8 mouse cellular contexts compared by ENCODE assay signal in the genomic region with DNA sequence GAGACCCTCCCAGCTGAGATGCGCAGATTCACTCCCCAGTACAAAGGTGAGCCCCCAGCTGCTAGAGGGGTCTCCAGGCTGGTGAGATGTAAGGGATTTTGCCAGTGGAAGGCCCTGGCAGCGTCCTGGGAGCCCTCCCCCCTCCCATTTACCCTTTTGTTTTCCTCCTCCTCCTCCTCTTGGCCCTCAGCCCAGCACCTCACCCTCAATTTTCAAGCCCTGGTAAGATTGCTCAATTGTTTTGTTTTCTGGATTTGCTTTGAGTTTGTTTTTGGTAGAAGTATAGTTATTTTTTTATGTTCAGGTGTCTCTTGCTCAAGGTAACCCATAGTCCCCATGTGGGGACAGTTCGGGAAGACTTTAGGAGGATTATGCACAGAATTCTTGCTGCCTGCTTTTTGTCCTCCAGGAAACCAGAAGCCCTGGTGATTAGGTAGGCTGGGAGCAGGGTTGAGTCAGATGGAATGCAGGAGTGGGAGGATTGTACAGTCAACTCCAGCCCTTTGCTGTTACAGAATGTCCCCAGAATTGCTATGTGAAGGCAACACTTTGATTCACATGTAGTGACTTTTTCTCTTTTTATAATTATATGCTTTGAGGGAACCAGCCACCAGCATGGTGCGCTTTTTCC. TPM values are rescaled to one million over a fixed set of nuclear protein-coding genes. Genes with fewer than 3 reads are reported as not detected.
DNase-seq lines count a peak whose midpoint lies in the region; ATAC-seq and TF ChIP-seq lines count a peak whose summit lies in the region.

No protein-coding gene starts in this region.

- H3K27ac ChIP-seq in embryonic facial prominence, embryonic 12.5 days: no peak overlapping the region
- no peak overlapping the region for H3K27ac ChIP-seq in embryonic facial prominence, embryonic 10.5 days (replicated peaks)
- peak overlapping the region; percentile 73 for H3K27ac ChIP-seq in hindbrain, embryonic 13.5 days
- peak overlapping the region; percentile 15 for H3K27ac ChIP-seq in neural tube, embryonic 15.5 days (replicated peaks)
- H3K27ac ChIP-seq in cerebellum, adult 2 months (ENCODE audit: insufficient read depth, low read length): no peak overlapping the region

- no peak for TF ChIP-seq CTCF in lung, adult 2 months (IDR thresholded peaks at IDR 0.05; ENCODE audit: insufficient read depth, low read length)
- TF ChIP-seq CTCF in cerebellum, adult 2 months (IDR thresholded peaks at IDR 0.05; ENCODE audit: borderline replicate concordance, insufficient read depth, low read depth, low read length): no peak

- 0 out of 2 replicates have a peak overlapping the region, but pooled peaks have one; percentile 1 for H3K4me2 ChIP-seq in embryonic facial prominence, embryonic 12.5 days (replicated peaks)
- H3K4me2 ChIP-seq in hindbrain, embryonic 13.5 days: peak overlapping the region; percentile 39; the same call in 1 of the 2 replicates
- H3K4me2 ChIP-seq in neural tube, embryonic 15.5 days: peak overlapping the region; percentile 4; the same call in 1 of the 2 replicates

- peaks cover 33% of the 10 kb centered on the region for H3K4me1 ChIP-seq in embryonic facial prominence, embryonic 12.5 days
- H3K4me1 ChIP-seq in embryonic facial prominence, embryonic 10.5 days: peaks cover 42% of the 10 kb centered on the region
- H3K4me1 ChIP-seq in lung, adult 2 months (ENCODE audit: control insufficient read depth, insufficient read depth, low read length): peaks cover 20% of the 10 kb centered on the region
- peaks cover 59% of the 10 kb centered on the region for H3K4me1 ChIP-seq in hindbrain, embryonic 13.5 days (replicated peaks)
- H3K4me1 ChIP-seq in neural tube, embryonic 15.5 days: peaks cover 58% of the 10 kb centered on the region
- H3K4me1 ChIP-seq in cerebellum, adult 2 months (ENCODE audit: control insufficient read depth, insufficient read depth, low read length): peaks cover 19% of the 10 kb centered on the region

- no peaks in the 10 kb centered on the region for H3K9me3 ChIP-seq in embryonic facial prominence, embryonic 12.5 days
- no peaks in the 10 kb centered on the region for H3K9me3 ChIP-seq in embryonic facial prominence, embryonic 10.5 days
- H3K9me3 ChIP-seq in hindbrain, embryonic 13.5 days: no peaks in the 10 kb centered on the region
- H3K9me3 ChIP-seq in neural tube, embryonic 15.5 days (replicated peaks): no peaks in the 10 kb centered on the region

- 87% methylated on average over 4 of the region's 4 CpGs for WGBS in embryonic facial prominence, embryonic 12.5 days
- WGBS in embryonic facial prominence, embryonic 10.5 days: 86% methylated on average over 4 of the region's 4 CpGs
- 60% methylated on average over 4 of the region's 4 CpGs for WGBS in lung, adult 2 months
- WGBS in hindbrain, embryonic 13.5 days: 59% methylated on average over 4 of the region's 4 CpGs
- 75% methylated on average over 4 of the region's 4 CpGs for WGBS in neural tube, embryonic 15.5 days
- WGBS in cerebellum, adult 2 months: 44% methylated on average over 4 of the region's 4 CpGs

- DNase-seq in embryonic facial prominence, embryonic 10.5 days (ENCODE audit: low spot score): no peak
- peak; percentile 42 for DNase-seq in lung, adult 2 months
- DNase-seq in lung, postnatal 10 days: no peak
- no peak for DNase-seq in cerebellum, adult 2 months

- H3K27me3 ChIP-seq in embryonic facial prominence, embryonic 12.5 days: no peaks in the 10 kb centered on the region
- H3K27me3 ChIP-seq in embryonic facial prominence, embryonic 10.5 days (replicated peaks; ENCODE audit: low read depth, poor library complexity, severe bottlenecking): no peaks in the 10 kb centered on the region
- no peaks in the 10 kb centered on the region for H3K27me3 ChIP-seq in hindbrain, embryonic 13.5 days
- H3K27me3 ChIP-seq in neural tube, embryonic 15.5 days (replicated peaks): no peaks in the 10 kb centered on the region
- H3K27me3 ChIP-seq in cerebellum, adult 2 months (ENCODE audit: control insufficient read depth, insufficient read depth, low read length): no peaks in the 10 kb centered on the region

- no peak for ATAC-seq in embryonic facial prominence, embryonic 12.5 days (ENCODE audit: insufficient number of reproducible peaks, insufficient read depth, low FRiP score, low TSS enrichment)
- no peak for ATAC-seq in hindbrain, embryonic 13.5 days (ENCODE audit: low FRiP score)
- no peak for ATAC-seq in neural tube, embryonic 15.5 days (ENCODE audit: low FRiP score)
- no peak for ATAC-seq in monocyte, adult 5-6 weeks (replicated peaks; ENCODE audit: insufficient number of reproducible peaks, low FRiP score, low TSS enrichment, poor library complexity, severe bottlenecking)

- no peak overlapping the region for H3K4me3 ChIP-seq in embryonic facial prominence, embryonic 12.5 days
- H3K4me3 ChIP-seq in embryonic facial prominence, embryonic 10.5 days: no peak overlapping the region
- H3K4me3 ChIP-seq in lung, adult 2 months (replicated peaks; ENCODE audit: extremely low read depth, low read depth, low read length): peak overlapping the region; percentile 23
- H3K4me3 ChIP-seq in hindbrain, embryonic 13.5 days: no peak overlapping the region
- no peak overlapping the region for H3K4me3 ChIP-seq in neural tube, embryonic 15.5 days (replicated peaks)
- H3K4me3 ChIP-seq in cerebellum, adult 2 months (replicated peaks; ENCODE audit: insufficient read depth, low read depth, low read length): no peak overlapping the region

- no peak overlapping the region for H3K9ac ChIP-seq in embryonic facial prominence, embryonic 12.5 days
- H3K9ac ChIP-seq in hindbrain, embryonic 13.5 days: peak overlapping the region; percentile 58; the same call in 1 of the 2 replicates
- no peak overlapping the region for H3K9ac ChIP-seq in neural tube, embryonic 15.5 days (replicated peaks)

- no peak for TF ChIP-seq POLR2A in lung, adult 2 months (IDR thresholded peaks at IDR 0.05; ENCODE audit: borderline replicate concordance, extremely low read depth, low read depth, low read length)
- TF ChIP-seq POLR2A in cerebellum, adult 2 months (IDR thresholded peaks at IDR 0.05; ENCODE audit: borderline replicate concordance, insufficient read depth, low read length): no peak

- peaks cover 54% of the 10 kb centered on the region for H3K36me3 ChIP-seq in embryonic facial prominence, embryonic 12.5 days
- peaks cover 69% of the 10 kb centered on the region for H3K36me3 ChIP-seq in embryonic facial prominence, embryonic 10.5 days (replicated peaks)
- H3K36me3 ChIP-seq in hindbrain, embryonic 13.5 days: peaks cover 53% of the 10 kb centered on the region
- H3K36me3 ChIP-seq in neural tube, embryonic 15.5 days: peaks cover 50% of the 10 kb centered on the region

RNA-seq across cellular contexts. Expression of a gene that starts 11.7 kb away (rescaled TPM):
- polyA plus RNA-seq in embryonic facial prominence, embryonic 12.5 days (2016; fragmentation: Nextera tagmentation; extraction: Ambion mirVana): 24.2 and 25.7 TPM in 2 replicates
- 14.8 and 15.0 TPM in 2 replicates for polyA plus RNA-seq in embryonic facial prominence, embryonic 10.5 days (2016; fragmentation: Nextera tagmentation; extraction: Ambion mirVana)
- 34.1 and 42.9 TPM in 2 replicates for polyA plus RNA-seq in lung, adult 2 months (2012; rRNA removed)
- polyA plus RNA-seq in hindbrain, embryonic 13.5 days (2015; fragmentation: Nextera tagmentation; extraction: Ambion mirVana): 25.9 and 30.7 TPM in 2 replicates
- polyA plus RNA-seq in neural tube, embryonic 15.5 days (2015; fragmentation: Nextera tagmentation; extraction: Ambion mirVana): 33.3 and 40.0 TPM in 2 replicates
- 1.8 to 7.4 TPM (median 4.9 TPM) in 3 replicates for total RNA-seq in monocyte, adult 5-6 weeks (2017)
- 73.9 and 76.9 TPM in 2 replicates for polyA plus RNA-seq in cerebellum, adult 2 months (2012; rRNA removed)

RNA-seq across cellular contexts. Expression of a gene that starts 12.9 kb away (rescaled TPM):
- polyA plus RNA-seq in embryonic facial prominence, embryonic 12.5 days (2016; fragmentation: Nextera tagmentation; extraction: Ambion mirVana): 145 and 147 TPM in 2 replicates
- polyA plus RNA-seq in embryonic facial prominence, embryonic 10.5 days (2016; fragmentation: Nextera tagmentation; extraction: Ambion mirVana): 94.0 and 103 TPM in 2 replicates
- 66.1 and 69.4 TPM in 2 replicates for polyA plus RNA-seq in lung, adult 2 months (2012; rRNA removed)
- 222 and 228 TPM in 2 replicates for polyA plus RNA-seq in hindbrain, embryonic 13.5 days (2015; fragmentation: Nextera tagmentation; extraction: Ambion mirVana)
- polyA plus RNA-seq in neural tube, embryonic 15.5 days (2015; fragmentation: Nextera tagmentation; extraction: Ambion mirVana): 187 and 210 TPM in 2 replicates
- total RNA-seq in monocyte, adult 5-6 weeks (2017): 34.7 to 78.2 TPM (median 74.6 TPM) in 3 replicates
- 162 and 168 TPM in 2 replicates for polyA plus RNA-seq in cerebellum, adult 2 months (2012; rRNA removed)

RNA-seq across cellular contexts. Expression of a gene that starts 29.7 kb away (rescaled TPM):
- polyA plus RNA-seq in embryonic facial prominence, embryonic 12.5 days (2016; fragmentation: Nextera tagmentation; extraction: Ambion mirVana): 1.2 and 2.1 TPM in 2 replicates
- polyA plus RNA-seq in embryonic facial prominence, embryonic 10.5 days (2016; fragmentation: Nextera tagmentation; extraction: Ambion mirVana): 1.6 and 1.7 TPM in 2 replicates
- polyA plus RNA-seq in lung, adult 2 months (2012; rRNA removed): 0.71 and 0.73 TPM in 2 replicates
- 13.8 and 14.3 TPM in 2 replicates for polyA plus RNA-seq in hindbrain, embryonic 13.5 days (2015; fragmentation: Nextera tagmentation; extraction: Ambion mirVana)
- polyA plus RNA-seq in neural tube, embryonic 15.5 days (2015; fragmentation: Nextera tagmentation; extraction: Ambion mirVana): 8.2 and 10.8 TPM in 2 replicates
- 0.48 to 2.7 TPM (median 0.68 TPM) in 3 replicates for total RNA-seq in monocyte, adult 5-6 weeks (2017)
- polyA plus RNA-seq in cerebellum, adult 2 months (2012; rRNA removed): 77.1 and 88.3 TPM in 2 replicates

RNA-seq across cellular contexts. Expression of a gene that starts 56.6 kb away (rescaled TPM):
- polyA plus RNA-seq in embryonic facial prominence, embryonic 12.5 days (2016; fragmentation: Nextera tagmentation; extraction: Ambion mirVana): 20.5 and 22.5 TPM in 2 replicates
- polyA plus RNA-seq in embryonic facial prominence, embryonic 10.5 days (2016; fragmentation: Nextera tagmentation; extraction: Ambion mirVana): 13.3 and 14.0 TPM in 2 replicates
- polyA plus RNA-seq in lung, adult 2 months (2012; rRNA removed): 12.6 and 17.0 TPM in 2 replicates
- 15.1 and 16.1 TPM in 2 replicates for polyA plus RNA-seq in hindbrain, embryonic 13.5 days (2015; fragmentation: Nextera tagmentation; extraction: Ambion mirVana)
- polyA plus RNA-seq in neural tube, embryonic 15.5 days (2015; fragmentation: Nextera tagmentation; extraction: Ambion mirVana): 16.8 and 18.6 TPM in 2 replicates
- total RNA-seq in monocyte, adult 5-6 weeks (2017): 6.2 to 10.0 TPM (median 8.4 TPM) in 3 replicates
- 22.6 and 28.2 TPM in 2 replicates for polyA plus RNA-seq in cerebellum, adult 2 months (2012; rRNA removed)

Comparison
In these comparisons a context has a peak if more than half of its experiments do, and no peak if none do; other contexts are left out.
1. H3K27ac ChIP-seq: peak in hindbrain, embryonic 13.5 days (single experiment) and neural tube, embryonic 15.5 days (single experiment); none in embryonic facial prominence, embryonic 12.5 days (single experiment), embryonic facial prominence, embryonic 10.5 days (single experiment) and cerebellum, adult 2 months (single experiment).
2. Peak in every context shown above with its lines, with median percentiles within 50 percentile points of each other: H3K4me2 ChIP-seq.